Mouse (Mus musculus): ENCODE results near the gene Ptcd1.

GRCm38 (mm10) chr5:145098340-145098821, 68.5 kb downstream of the Ptcd1 start:
- no peak for TF ChIP-seq ZC3H11A (IDR thresholded peaks at IDR 0.05; ENCODE audit: borderline replicate concordance, low read depth, low read length)
- TF ChIP-seq ZNF384 (IDR thresholded peaks at IDR 0.05; ENCODE audit: low read depth, low read length), result no peak
- no peak for TF ChIP-seq HCFC1 (IDR thresholded peaks at IDR 0.05; ENCODE audit: borderline replicate concordance, insufficient read depth, low read length)
